Mouse (Mus musculus) lung, adult 2 months (tissue): ENCODE measurements around the gene Mndal. TPM values are rescaled to one million over a fixed set of nuclear protein-coding genes. Genes with fewer than 3 reads are reported as not detected.
"Not testable (repeated sequence)": the region's sequence is repeated elsewhere in the genome, so short reads cannot be mapped to it uniquely, and the experiment has no call there.

Experiments used
- DNase-seq: peaks from one replicate; pipeline ENCODE4 v3.0.0; 2022
- H3K4me1 ChIP-seq: fragments of 200-500 bp; 2 replicates; pipeline ENCODE4 v1.6.1; 2011; ENCODE audit warnings: low read length; ENCODE audit not compliant: control insufficient read depth, insufficient read depth
- H3K4me3 ChIP-seq: fragments of 200-500 bp; replicated peaks from 2 replicates; pipeline ENCODE3; 2011; ENCODE audit warnings: low read depth, mild to moderate bottlenecking, control low read depth, low read length; ENCODE audit errors: extremely low read depth
- CTCF ChIP-seq: fragments of 200-500 bp; IDR thresholded peaks from 2 replicates; pipeline ENCODE4 v1.5.1; 2011; ENCODE audit warnings: mild to moderate bottlenecking, low read length, control low read depth; ENCODE audit not compliant: insufficient read depth
- POLR2A ChIP-seq: fragments of 200-500 bp; IDR thresholded peaks from 2 replicates; pipeline ENCODE4 v1.6.1; 2011; ENCODE audit warnings: low read depth, mild to moderate bottlenecking, control low read depth, low read length, borderline replicate concordance; ENCODE audit errors: extremely low read depth
- WGBS: fragments of 180-500 bp; shearing (Covaris S2); methylation state at CpG from one replicate; pipeline ENCODE4 v1.1.7; 2018; 5-methylcytosine and 5-hydroxymethylcytosine counted together
- polyA plus RNA-seq: library from polyadenylated mRNA; depleted of rRNA; stranded (reverse); fragments of >200 nt; gene quantifications from 2 replicates; pipeline ENCODE4 v1.2.3, GENCODE M21; 2012; rRNA removed

Gene Mndal
- 5.1 and 5.5 TPM in 2 replicates for polyA plus RNA-seq

GRCm38 (mm10) chr1:173941924-173942779 lies at the start of gene Mndal, which contains the start of gene Ifi203:
TSS of gene Mndal (minus strand) at chr1:173942491.
TSS of gene Ifi203 (minus strand) at chr1:173942672.
- WGBS = 17% methylated on average over 3 of the region's 3 CpGs
- DNase-seq, H3K4me1 ChIP-seq, H3K4me3 ChIP-seq: not testable (repeated sequence)

GRCm38 (mm10) chr1:173982694-173983305 lies 40.5 kb upstream of the Mndal start, which contains the start of gene Ifi202b:
TSS of gene Ifi202b (minus strand) at chr1:173982744.
- WGBS = 73% methylated on average over 6 of the region's 6 CpGs
- H3K4me1 ChIP-seq, H3K4me3 ChIP-seq, DNase-seq: not testable (repeated sequence)

- H3K4me1 ChIP-seq, DNase-seq, H3K4me3 ChIP-seq: not testable (repeated sequence)
- WGBS = 25% methylated on average over 3 of the region's 3 CpGs
Observed at GRCm38 (mm10) chr1:173981038-173981437, 38.7 kb upstream of the Mndal start.

GRCm38 (mm10) chr1:173977622-173978021 lies 35.3 kb upstream of the Mndal start:
- no peak for DNase-seq
- Histone ChIP-seq H3K4me1 (no peaks in the 10 kb centered on the region), H3K4me3 (no peak overlapping the region)
- no peak for TF ChIP-seq POLR2A
- no peak for TF ChIP-seq CTCF

GRCm38 (mm10) chr1:173973111-173973510 lies 30.8 kb upstream of the Mndal start:
- TF ChIP-seq POLR2A (no peak), CTCF (no peak)
- DNase-seq = no peak
- H3K4me3 ChIP-seq = no peak overlapping the region
- H3K4me1 ChIP-seq = no peaks in the 10 kb centered on the region

- H3K4me3 ChIP-seq, H3K4me1 ChIP-seq, DNase-seq: not testable (repeated sequence)
- 57% methylated on average over 1 of the region's 1 CpGs for WGBS
Observed at GRCm38 (mm10) chr1:173961491-173961890, 19.2 kb upstream of the Mndal start.

- WGBS = 61% methylated on average over 3 of the region's 3 CpGs
- not testable (repeated sequence) for H3K4me3 ChIP-seq, H3K4me1 ChIP-seq, DNase-seq
Observed at GRCm38 (mm10) chr1:173959998-173960397, 17.7 kb upstream of the Mndal start.

GRCm38 (mm10) chr1:173955839-173956527 lies 13.7 kb upstream of the Mndal start:
- not testable (repeated sequence) for H3K4me3 ChIP-seq, DNase-seq, H3K4me1 ChIP-seq
- WGBS = 51% methylated on average over 3 of the region's 3 CpGs

- DNase-seq = no peak
- Histone ChIP-seq H3K4me1 (no peaks in the 10 kb centered on the region), H3K4me3 (no peak overlapping the region)
- 83% methylated on average over 2 of the region's 2 CpGs for WGBS
- no peak for TF ChIP-seq POLR2A
- TF ChIP-seq CTCF = no peak
Observed at GRCm38 (mm10) chr1:173955071-173955796, 12.9 kb upstream of the Mndal start.

- no peak overlapping the region for H3K4me3 ChIP-seq
- no peaks in the 10 kb centered on the region for H3K4me1 ChIP-seq
- WGBS = 78% methylated on average over 1 of the region's 1 CpGs
- TF ChIP-seq CTCF (no peak), POLR2A (no peak)
- DNase-seq = no peak
Observed at GRCm38 (mm10) chr1:173953563-173953962, 11.3 kb upstream of the Mndal start.

GRCm38 (mm10) chr1:173949044-173949443 lies 6.8 kb upstream of the Mndal start:
- DNase-seq, H3K4me1 ChIP-seq, H3K4me3 ChIP-seq: not testable (repeated sequence)
- WGBS = 62% methylated on average over 2 of the region's 2 CpGs

GRCm38 (mm10) chr1:173942780-173943066 lies 432 bp upstream of the Mndal start:
- H3K4me3 ChIP-seq, DNase-seq, H3K4me1 ChIP-seq: not testable (repeated sequence)

- not testable (repeated sequence) for DNase-seq, H3K4me3 ChIP-seq, H3K4me1 ChIP-seq
- WGBS = 55% methylated on average over 2 of the region's 2 CpGs
Observed at GRCm38 (mm10) chr1:173941522-173941921, 769 bp downstream of the Mndal start.

GRCm38 (mm10) chr1:173919279-173919678 lies 23.0 kb downstream of the Mndal start:
- not testable (repeated sequence) for H3K4me3 ChIP-seq

More at GRCm38 (mm10) chr1:173919279-173919678, 23.0 kb downstream of the Mndal start:
- not testable (repeated sequence) for H3K4me1 ChIP-seq, DNase-seq
- 62% methylated on average over 3 of the region's 3 CpGs for WGBS
